Mouse (Mus musculus) cerebellum, adult 2 months (tissue): Measurements from ENCODE around the gene Thy1.

ENCODE experiments used
- CTCF ChIP-seq: fragments of 200-500 bp; IDR thresholded peaks from 2 replicates; pipeline ENCODE4 v1.5.1; 2011; ENCODE audit warnings: low read depth, mild to moderate bottlenecking, control low read depth, low read length, moderate library complexity, borderline replicate concordance; ENCODE audit not compliant: insufficient read depth
- POLR2A ChIP-seq: fragments of 200-500 bp; IDR thresholded peaks from 2 replicates; pipeline ENCODE4 v1.6.1; 2011; ENCODE audit warnings: low read length, control low read depth, borderline replicate concordance; ENCODE audit not compliant: insufficient read depth

- TF ChIP-seq CTCF: no peak
- TF ChIP-seq POLR2A: no peak
Observed at GRCm38 (mm10) chr9:43998851-43999250, 44.3 kb upstream of the Thy1 start.
